Mouse (Mus musculus) layer of hippocampus, adult 2 months (tissue): ENCODE measurements around the gene Ice2. TPM values are rescaled to one million over a fixed set of nuclear protein-coding genes. Genes with fewer than 3 reads are reported as not detected.
A peak's percentile ranks its signal among the peaks of the same experiment; 100 is the strongest.

Source experiments
- DNase-seq, 2 experiments: peaks; one replicate each; pipeline ENCODE4 v3.0.0; 2022; ENCODE audit warnings: low spot score in 2 of 2
- H3K27ac ChIP-seq: fragments of 200-600 bp; 2 replicates; pipeline ENCODE4 v1.8.1; 2022
- H3K4me3 ChIP-seq: fragments of 200-600 bp; 2 replicates; pipeline ENCODE4 v1.8.1; 2022; ENCODE audit warnings: mild to moderate bottlenecking
- CTCF ChIP-seq: fragments of 200-600 bp; conservative IDR thresholded peaks from 2 replicates; pipeline ENCODE4 v1.8.1; 2022; ENCODE audit warnings: antibody characterized with exemption, mild to moderate bottlenecking, moderate library complexity
- total RNA-seq, 2 experiments: library from RNA; stranded (reverse); gene quantifications; 2 replicates each; pipeline ENCODE4 v1.2.3; 2021

Gene Ice2
- total RNA-seq, 2 experiments from 2014 or later = 12.1 to 12.3 TPM

- H3K27ac ChIP-seq = no peak overlapping the region
- H3K4me3 ChIP-seq = no peak overlapping the region
- DNase-seq = no peak
- TF ChIP-seq CTCF = no peak
These were observed 58.8 kb downstream of the Ice2 start for GRCm38 (mm10) chr9:69456406-69457075.

GRCm38 (mm10) chr9:69457143-69457542 lies 59.4 kb downstream of the Ice2 start:
- no peak for DNase-seq
- TF ChIP-seq CTCF = no peak
- H3K27ac ChIP-seq = no peak overlapping the region
- H3K4me3 ChIP-seq = no peak overlapping the region

- DNase-seq = peak in 1 of 2 experiments; percentile 23
- TF ChIP-seq CTCF = no peak
- no peak overlapping the region for H3K4me3 ChIP-seq
- no peak overlapping the region for H3K27ac ChIP-seq
These were observed 60.3 kb downstream of the Ice2 start for GRCm38 (mm10) chr9:69457747-69458625.

GRCm38 (mm10) chr9:69458982-69459381 lies 61.3 kb downstream of the Ice2 start:
- no peak overlapping the region for H3K4me3 ChIP-seq
- no peak overlapping the region for H3K27ac ChIP-seq
- TF ChIP-seq CTCF = no peak
- no peak for DNase-seq

DNA sequence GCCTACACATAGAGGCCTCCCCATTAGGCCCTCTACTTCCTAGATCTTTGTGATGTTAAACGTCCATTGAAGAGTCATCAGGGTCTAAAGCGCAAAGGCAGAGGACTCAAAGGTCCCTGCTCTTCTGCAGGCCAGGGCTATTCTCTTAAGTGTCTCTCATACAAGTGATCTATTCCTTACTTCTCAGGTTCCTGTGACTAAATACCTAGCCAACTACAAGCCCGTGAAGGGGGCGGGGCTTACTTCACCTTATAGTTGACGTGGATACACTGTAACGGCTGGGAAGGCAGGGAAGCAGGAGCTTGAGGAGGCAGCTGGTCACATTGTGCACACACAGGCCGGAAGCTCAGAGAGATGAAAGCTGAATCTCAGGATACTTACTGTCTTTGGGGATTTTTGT lies 62.2 kb downstream of the Ice2 start:
- Histone ChIP-seq H3K4me3 (no peak overlapping the region), H3K27ac (no peak overlapping the region)
- DNase-seq = no peak
- no peak for TF ChIP-seq CTCF

- Histone ChIP-seq H3K4me3 (no peak overlapping the region), H3K27ac (no peak overlapping the region)
- DNase-seq = no peak
- no peak for TF ChIP-seq CTCF
These were observed 65.3 kb downstream of the Ice2 start for GRCm38 (mm10) chr9:69463046-69463445.

DNA sequence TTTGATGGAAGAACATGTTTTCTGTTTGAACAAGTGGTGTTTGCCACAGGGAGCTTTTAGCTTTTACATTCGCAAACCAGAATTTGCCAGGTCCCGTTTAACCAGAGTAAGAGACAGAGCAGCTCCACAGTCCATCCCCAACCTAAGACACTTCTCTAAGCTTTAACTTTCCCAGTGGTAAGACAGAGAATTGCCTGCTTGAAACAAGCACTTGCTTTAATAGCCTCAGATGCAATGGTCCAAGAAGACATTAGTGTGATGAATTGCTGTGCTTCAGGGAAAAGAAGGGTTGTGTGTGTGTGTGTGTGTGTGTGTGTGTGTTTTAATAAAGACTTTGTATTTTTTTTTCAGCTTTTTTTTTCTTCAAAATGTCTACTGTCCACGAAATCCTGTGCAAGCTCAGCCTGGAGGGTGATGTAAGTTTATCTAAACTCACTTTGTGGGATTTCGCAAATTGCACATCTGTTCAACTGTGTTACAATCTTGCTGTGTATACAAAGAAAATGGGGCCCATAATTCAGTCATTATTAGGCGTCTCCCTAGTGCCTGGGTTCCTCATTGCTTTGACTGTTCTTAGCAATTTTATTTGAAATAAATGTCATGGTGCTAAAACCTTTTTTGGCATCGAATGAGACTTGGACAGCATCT lies 66.5 kb downstream of the Ice2 start:
- Histone ChIP-seq H3K27ac (no peak overlapping the region), H3K4me3 (no peak overlapping the region)
- TF ChIP-seq CTCF = no peak
- no peak for DNase-seq

DNA sequence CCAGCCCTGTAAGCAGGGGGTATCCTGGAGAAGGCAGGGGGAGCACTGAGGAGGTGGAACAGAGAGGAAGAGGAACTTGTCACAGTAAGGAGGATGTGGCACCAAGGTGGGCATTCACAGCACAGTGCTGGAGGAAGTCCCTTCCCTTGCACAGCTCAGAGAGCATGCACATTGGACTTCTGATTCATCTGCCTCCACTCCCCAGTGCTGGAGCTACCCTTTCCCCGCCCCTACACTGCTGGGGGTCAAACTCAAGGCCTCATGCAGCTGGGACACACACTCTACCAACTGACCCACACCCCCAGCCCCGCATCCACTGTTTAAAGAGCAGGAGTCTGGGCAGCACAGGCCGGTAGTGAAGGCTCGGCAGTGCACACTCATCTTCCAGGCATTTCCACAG lies 68.4 kb downstream of the Ice2 start:
- Histone ChIP-seq H3K27ac (no peak overlapping the region), H3K4me3 (no peak overlapping the region)
- no peak for DNase-seq
- no peak for TF ChIP-seq CTCF

DNA sequence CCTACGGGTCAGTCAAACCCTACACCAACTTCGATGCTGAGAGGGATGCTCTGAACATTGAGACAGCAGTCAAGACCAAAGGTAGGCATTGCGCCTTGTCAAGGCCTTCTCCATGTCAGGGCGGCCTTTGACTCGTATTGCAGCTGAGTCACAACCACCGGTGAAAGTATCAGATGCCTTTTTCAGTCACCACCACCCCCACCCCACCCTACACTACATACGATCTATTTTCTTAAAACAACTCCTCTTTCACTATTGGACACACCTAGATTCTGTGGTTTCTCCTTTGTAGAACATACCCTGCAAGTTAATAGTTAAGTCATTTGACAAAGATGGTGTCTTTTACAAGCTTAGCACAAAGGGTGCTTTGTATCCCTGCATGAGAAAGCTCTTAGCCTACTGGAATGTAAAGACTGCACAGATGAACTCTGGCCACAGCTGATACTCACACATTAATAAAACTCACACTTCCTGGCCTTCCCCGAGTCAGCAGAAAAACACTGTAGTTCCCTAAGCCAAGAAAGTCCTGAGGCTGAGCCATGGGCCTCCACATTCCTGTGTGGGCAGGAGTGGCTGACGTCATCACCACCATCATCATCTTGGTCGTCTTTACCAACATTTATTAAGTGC lies 69.7 kb downstream of the Ice2 start:
- no peak overlapping the region for H3K4me3 ChIP-seq
- DNase-seq = no peak
- TF ChIP-seq CTCF = no peak
- H3K27ac ChIP-seq = no peak overlapping the region

GRCm38 (mm10) chr9:69468991-69469390 lies 71.3 kb downstream of the Ice2 start:
- no peak for DNase-seq
- TF ChIP-seq CTCF = no peak
- no peak overlapping the region for H3K27ac ChIP-seq
- no peak overlapping the region for H3K4me3 ChIP-seq

- no peak overlapping the region for H3K4me3 ChIP-seq
- TF ChIP-seq CTCF = no peak
- H3K27ac ChIP-seq = no peak overlapping the region
- DNase-seq = no peak
These were observed 72.7 kb downstream of the Ice2 start for GRCm38 (mm10) chr9:69470362-69470761.

GRCm38 (mm10) chr9:69470921-69471320 lies 73.2 kb downstream of the Ice2 start:
- no peak for DNase-seq
- no peak for TF ChIP-seq CTCF
- H3K27ac ChIP-seq = no peak overlapping the region
- H3K4me3 ChIP-seq = no peak overlapping the region

GRCm38 (mm10) chr9:69472724-69473123 lies 75.0 kb downstream of the Ice2 start:
- no peak overlapping the region for H3K4me3 ChIP-seq
- TF ChIP-seq CTCF = no peak
- no peak overlapping the region for H3K27ac ChIP-seq
- no peak for DNase-seq
